Mouse (Mus musculus): ENCODE data around the gene Gm10283. TPM values are rescaled to one million over a fixed set of nuclear protein-coding genes. Genes with fewer than 3 reads are reported as not detected.
A peak's percentile ranks its signal among the peaks of the same experiment; 100 is the strongest.
"Not testable (repeated sequence)": the region's sequence is repeated elsewhere in the genome, so short reads cannot be mapped to it uniquely, and the experiment has no call there.

The Gm10283 gene
- not detected for total RNA-seq (2021)
- long read RNA-seq, experiment 1: 0 reads
- long read RNA-seq, experiment 2: 0 reads

GRCm38 (mm10) chr8:60503098-60503497 is at the start of gene Gm10283:
Gm10283 (minus strand) TSS chr8:60503198.
- no peak for DNase-seq
- intact Hi-C loops (cut with DNase I): no loop called here

GRCm38 (mm10) chr8:60534945-60535344 is 31.9 kb upstream of the Gm10283 start:
- intact Hi-C loops (cut with DNase I): no loop called here
- DNase-seq: no peak

- intact Hi-C loops (cut with DNase I): no loop called here
- no peak for DNase-seq
Measured at GRCm38 (mm10) chr8:60518286-60518685, 15.3 kb upstream of the Gm10283 start.

- intact Hi-C loops (cut with DNase I): loop anchor here (2.0 to 5.0 kb wide), 2 partner anchors 86 to 359 kb away; no protein-coding TSS in a partner anchor
- DNase-seq: peak; percentile 33 to 51
Measured at GRCm38 (mm10) chr8:60505653-60506521, 2.9 kb upstream of the Gm10283 start, which contains the start of gene Aadat. Aadat (plus strand) TSS chr8:60505932.

GRCm38 (mm10) chr8:60495046-60495445 is 8.0 kb downstream of the Gm10283 start:
- DNase-seq; intact Hi-C loops (cut with DNase I): not testable (repeated sequence)

GRCm38 (mm10) chr8:60494606-60495005 is 8.4 kb downstream of the Gm10283 start:
- intact Hi-C loops (cut with DNase I): no loop called here
- DNase-seq: no peak

GRCm38 (mm10) chr8:60492471-60492870 is 10.5 kb downstream of the Gm10283 start:
- intact Hi-C loops (cut with DNase I): no loop called here
- DNase-seq: peak in 1 of 2 experiments; percentile 19

GRCm38 (mm10) chr8:60491871-60492270 is 11.1 kb downstream of the Gm10283 start:
- intact Hi-C loops (cut with DNase I): no loop called here
- no peak for DNase-seq

- no peak for DNase-seq
- intact Hi-C loops (cut with DNase I): no loop called here
Measured at GRCm38 (mm10) chr8:60490147-60490546, 12.9 kb downstream of the Gm10283 start.

GRCm38 (mm10) chr8:60466686-60467335 is 36.2 kb downstream of the Gm10283 start:
- intact Hi-C loops (cut with DNase I): loop anchor here (5.0 to 10.0 kb wide), 3 partner anchors 1085 to 1900 kb away; no protein-coding TSS in a partner anchor
- DNase-seq: peak; percentile 54 to 74

- intact Hi-C loops (cut with DNase I): no loop called here
- DNase-seq: no peak
Measured at GRCm38 (mm10) chr8:60449296-60449695, 53.7 kb downstream of the Gm10283 start.

- intact Hi-C loops (cut with DNase I): no loop called here
- DNase-seq: no peak
Measured at GRCm38 (mm10) chr8:60444989-60445388, 58.0 kb downstream of the Gm10283 start.

GRCm38 (mm10) chr8:60438557-60438956 is 64.4 kb downstream of the Gm10283 start:
- intact Hi-C loops (cut with DNase I): no loop called here
- DNase-seq: no peak

- intact Hi-C loops (cut with DNase I): no loop called here
- no peak for DNase-seq
Measured at GRCm38 (mm10) chr8:60436872-60437271, 66.1 kb downstream of the Gm10283 start.

- intact Hi-C loops (cut with DNase I): no loop called here
- DNase-seq: no peak
Measured at GRCm38 (mm10) chr8:60432649-60433048, 70.3 kb downstream of the Gm10283 start.

GRCm38 (mm10) chr8:60406358-60406757 is 96.6 kb downstream of the Gm10283 start:
- intact Hi-C loops (cut with DNase I): no loop called here
- DNase-seq: no peak

GRCm38 (mm10) chr8:60404994-60405548 is 97.9 kb downstream of the Gm10283 start:
- DNase-seq: peak in 1 of 2 experiments; percentile 1
- intact Hi-C loops (cut with DNase I): no loop called here

- intact Hi-C loops (cut with DNase I): no loop called here
- DNase-seq: no peak
Measured at GRCm38 (mm10) chr8:60393675-60394074, 109.3 kb downstream of the Gm10283 start.

GRCm38 (mm10) chr8:60386589-60386988 is 116.4 kb downstream of the Gm10283 start:
- no peak for DNase-seq
- intact Hi-C loops (cut with DNase I): no loop called here
